Mouse (Mus musculus) heart, embryonic 12.5 days (tissue): ENCODE data around the gene Dhx30. TPM values are rescaled to one million over a fixed set of nuclear protein-coding genes. Genes with fewer than 3 reads are reported as not detected.
"Not testable (repeated sequence)": the region's sequence is repeated elsewhere in the genome, so short reads cannot be mapped to it uniquely, and the experiment has no call there.

Experiments used
- ATAC-seq: fragments of 200-750 bp; cut with Nextera tagmentation; 2 replicates; pipeline ENCODE4 v1.8.0; 2017; ENCODE audit warnings: moderate TSS enrichment, moderate library complexity; ENCODE audit not compliant: insufficient number of reproducible peaks, low FRiP score
- H3K27ac ChIP-seq: fragments of 300-500 bp; sonication (generic); 2 replicates; pipeline ENCODE4 v1.5.1; 2016; ENCODE audit warnings: mild to moderate bottlenecking, moderate library complexity; ENCODE audit not compliant: poor library complexity, severe bottlenecking
- H3K27me3 ChIP-seq: fragments of 300-500 bp; sonication (generic); replicated peaks from 2 replicates; pipeline ENCODE4 v1.6.1; 2016; ENCODE audit warnings: mild to moderate bottlenecking, moderate library complexity
- H3K36me3 ChIP-seq: fragments of 300-500 bp; sonication (generic); 2 replicates; pipeline ENCODE4 v1.6.1; 2016; ENCODE audit warnings: mild to moderate bottlenecking, moderate library complexity
- H3K4me1 ChIP-seq: fragments of 300-500 bp; sonication (generic); replicated peaks from 2 replicates; pipeline ENCODE4 v1.6.1; 2016; ENCODE audit warnings: mild to moderate bottlenecking
- H3K4me2 ChIP-seq: fragments of 300-500 bp; sonication (generic); 2 replicates; pipeline ENCODE4 v1.6.1; 2016; ENCODE audit warnings: mild to moderate bottlenecking, moderate library complexity
- H3K4me3 ChIP-seq: fragments of 300-500 bp; sonication (generic); 2 replicates; pipeline ENCODE4 v1.5.1; 2016; ENCODE audit warnings: mild to moderate bottlenecking
- H3K9ac ChIP-seq: fragments of 300-500 bp; sonication (generic); 2 replicates; pipeline ENCODE4 v1.6.1; 2016; ENCODE audit warnings: mild to moderate bottlenecking, moderate library complexity
- H3K9me3 ChIP-seq: fragments of 300-500 bp; sonication (generic); replicated peaks from 2 replicates; pipeline ENCODE4 v1.6.1; 2016; ENCODE audit warnings: mild to moderate bottlenecking, moderate library complexity
- WGBS: fragments of 180-500 bp; shearing (Covaris S2); methylation state at CpG from one replicate; pipeline ENCODE4 v1.1.7; 2016; 5-methylcytosine and 5-hydroxymethylcytosine counted together
- polyA plus RNA-seq: library from polyadenylated mRNA; unstranded; fragments of >200 nt; fragmentation: Nextera tagmentation; extraction: Ambion mirVana; gene quantifications from 2 replicates; pipeline ENCODE4 v1.2.1, GENCODE M21; 2016

Gene Dhx30
- polyA plus RNA-seq, 1 experiment from 2014 or later, result 114 TPM

GRCm38 (mm10) chr9:110094761-110095160, 22.9 kb downstream of the Dhx30 start:
- H3K27ac ChIP-seq, result no peak overlapping the region
- no peaks in the 10 kb centered on the region for H3K27me3 ChIP-seq
- H3K4me1 ChIP-seq, result no peaks in the 10 kb centered on the region
- H3K4me2 ChIP-seq, result no peak overlapping the region
- peaks cover 90% of the 10 kb centered on the region for H3K36me3 ChIP-seq
- H3K9ac ChIP-seq, result no peak overlapping the region
- no peak for ATAC-seq
- 89% methylated on average over 4 of the region's 4 CpGs for WGBS
- H3K4me3 ChIP-seq, result no peak overlapping the region
- H3K9me3 ChIP-seq, result 0 out of 2 replicates have a peak, but pooled peaks cover 2% of the 10 kb centered on the region

GRCm38 (mm10) chr9:110093303-110093702, 24.3 kb downstream of the Dhx30 start:
- H3K9me3 ChIP-seq, result 0 out of 2 replicates have a peak, but pooled peaks cover 2% of the 10 kb centered on the region
- H3K27ac ChIP-seq, result no peak overlapping the region
- H3K4me3 ChIP-seq, result no peak overlapping the region
- H3K36me3 ChIP-seq, result peaks cover 91% of the 10 kb centered on the region
- no peaks in the 10 kb centered on the region for H3K27me3 ChIP-seq
- H3K9ac ChIP-seq, result no peak overlapping the region
- no peak for ATAC-seq
- H3K4me2 ChIP-seq, result no peak overlapping the region
- H3K4me1 ChIP-seq, result no peaks in the 10 kb centered on the region
- WGBS, result 87% methylated on average over 4 of the region's 4 CpGs

GRCm38 (mm10) chr9:110085693-110086092, 31.9 kb downstream of the Dhx30 start:
- whole genome bisulfite sequencing, result 92% methylated on average over 8 of the region's 8 CpGs
- no peaks in the 10 kb centered on the region for H3K9me3 ChIP-seq
- no peak for ATAC-seq
- no peaks in the 10 kb centered on the region for H3K27me3 ChIP-seq
- H3K36me3 ChIP-seq, result peaks cover 97% of the 10 kb centered on the region
- H3K4me3 ChIP-seq, result no peak overlapping the region
- H3K4me2 ChIP-seq, result no peak overlapping the region
- H3K4me1 ChIP-seq, result peaks cover 18% of the 10 kb centered on the region
- no peak overlapping the region for H3K9ac ChIP-seq
- H3K27ac ChIP-seq, result no peak overlapping the region

- Histone ChIP-seq H3K4me3 (no peak overlapping the region), H3K4me1 (peaks cover 19% of the 10 kb centered on the region), H3K9ac (peak overlapping the region; percentile 28; the same call in 1 of the 2 replicates), H3K36me3 (peaks cover 97% of the 10 kb centered on the region), H3K27ac (0 out of 2 replicates have a peak overlapping the region, but pooled peaks have one; percentile 5), H3K4me2 (no peak overlapping the region), H3K9me3 (no peaks in the 10 kb centered on the region), H3K27me3 (no peaks in the 10 kb centered on the region)
- WGBS, result 89% methylated on average over 25 of the region's 25 CpGs
- ATAC-seq, result no peak
Observed at GRCm38 (mm10) chr9:110084201-110084964, 33.2 kb downstream of the Dhx30 start.

GRCm38 (mm10) chr9:110081066-110081465, 36.6 kb downstream of the Dhx30 start:
- Histone ChIP-seq H3K27ac (peak overlapping the region; percentile 29; the same call in 1 of the 2 replicates), H3K9me3 (no peaks in the 10 kb centered on the region), H3K4me2 (no peak overlapping the region), H3K4me3 (no peak overlapping the region), H3K36me3 (peaks cover 94% of the 10 kb centered on the region), H3K27me3 (no peaks in the 10 kb centered on the region), H3K4me1 (peaks cover 19% of the 10 kb centered on the region), H3K9ac (no peak overlapping the region)
- ATAC-seq, result 0 out of 2 replicates have a peak, but pooled peaks have one; percentile 20
- WGBS, result 79% methylated on average over 3 of the region's 3 CpGs

- not testable (repeated sequence) for H3K9ac ChIP-seq, H3K4me3 ChIP-seq, H3K4me1 ChIP-seq, H3K27me3 ChIP-seq, H3K9me3 ChIP-seq, H3K27ac ChIP-seq, ATAC-seq, H3K4me2 ChIP-seq
- WGBS, result 82% methylated on average over 4 of the region's 7 CpGs
- peaks cover 87% of the 10 kb centered on the region for H3K36me3 ChIP-seq
Observed at GRCm38 (mm10) chr9:110076468-110076867, 41.2 kb downstream of the Dhx30 start.

- ATAC-seq, result no peak
- 15% methylated on average over 1 of the region's 1 CpGs for WGBS
- peaks cover 85% of the 10 kb centered on the region for H3K36me3 ChIP-seq
Observed at GRCm38 (mm10) chr9:110071843-110072242, 45.8 kb downstream of the Dhx30 start.

GRCm38 (mm10) chr9:110071011-110071410, 46.6 kb downstream of the Dhx30 start:
- no peaks in the 10 kb centered on the region for H3K27me3 ChIP-seq
- no peaks in the 10 kb centered on the region for H3K9me3 ChIP-seq
- H3K4me1 ChIP-seq, result peaks cover 4% of the 10 kb centered on the region; the same call in 1 of the 2 replicates
- 73% methylated on average over 4 of the region's 4 CpGs for WGBS
- 0 out of 2 replicates have a peak overlapping the region, but pooled peaks have one; percentile 2 for H3K27ac ChIP-seq
- peaks cover 88% of the 10 kb centered on the region for H3K36me3 ChIP-seq
- ATAC-seq, result no peak
- no peak overlapping the region for H3K9ac ChIP-seq
- H3K4me2 ChIP-seq, result no peak overlapping the region
- H3K4me3 ChIP-seq, result no peak overlapping the region

More at GRCm38 (mm10) chr9:110071843-110072242, 45.8 kb downstream of the Dhx30 start:
- Histone ChIP-seq H3K9me3 (no peaks in the 10 kb centered on the region), H3K4me1 (peaks cover 4% of the 10 kb centered on the region; the same call in 1 of the 2 replicates), H3K4me3 (no peak overlapping the region), H3K4me2 (no peak overlapping the region), H3K27me3 (no peaks in the 10 kb centered on the region), H3K27ac (no peak overlapping the region), H3K9ac (no peak overlapping the region)

- H3K4me1 ChIP-seq, result peaks cover 4% of the 10 kb centered on the region; the same call in 1 of the 2 replicates
- no peaks in the 10 kb centered on the region for H3K27me3 ChIP-seq
- WGBS, result 62% methylated on average over 9 of the region's 9 CpGs
- no peak for ATAC-seq
- no peak overlapping the region for H3K9ac ChIP-seq
- no peak overlapping the region for H3K4me3 ChIP-seq
- H3K9me3 ChIP-seq, result no peaks in the 10 kb centered on the region
- peaks cover 89% of the 10 kb centered on the region for H3K36me3 ChIP-seq
- H3K27ac ChIP-seq, result 0 out of 2 replicates have a peak overlapping the region, but pooled peaks have one; percentile 2
- H3K4me2 ChIP-seq, result no peak overlapping the region
Observed at GRCm38 (mm10) chr9:110070358-110070757, 47.3 kb downstream of the Dhx30 start.

- Histone ChIP-seq H3K27me3 (no peaks in the 10 kb centered on the region), H3K36me3 (peaks cover 84% of the 10 kb centered on the region), H3K4me2 (no peak overlapping the region), H3K9me3 (no peaks in the 10 kb centered on the region), H3K9ac (no peak overlapping the region), H3K4me3 (no peak overlapping the region), H3K27ac (no peak overlapping the region), H3K4me1 (peaks cover 4% of the 10 kb centered on the region; the same call in 1 of the 2 replicates)
- whole genome bisulfite sequencing, result 82% methylated on average over 6 of the region's 6 CpGs
- ATAC-seq, result no peak
Observed at GRCm38 (mm10) chr9:110068745-110069144, 48.9 kb downstream of the Dhx30 start.

GRCm38 (mm10) chr9:110064641-110065040, 53.0 kb downstream of the Dhx30 start:
- H3K4me1 ChIP-seq, result no peaks in the 10 kb centered on the region
- H3K36me3 ChIP-seq, result peaks cover 51% of the 10 kb centered on the region
- H3K9ac ChIP-seq, result no peak overlapping the region
- no peaks in the 10 kb centered on the region for H3K9me3 ChIP-seq
- no peaks in the 10 kb centered on the region for H3K27me3 ChIP-seq
- no peak overlapping the region for H3K4me2 ChIP-seq
- H3K27ac ChIP-seq, result no peak overlapping the region
- H3K4me3 ChIP-seq, result no peak overlapping the region
- ATAC-seq, result no peak
